Mouse (Mus musculus) c-Kit-negative CD71-positive TER-119-positive erythroid progenitor cells, embryonic 14.5 days (primary cell): ENCODE results near the gene Zfp646.
"Not testable (repeated sequence)": the region's sequence is repeated elsewhere in the genome, so short reads cannot be mapped to it uniquely, and the experiment has no call there.

Experiments used
- DNase-seq: peaks from one replicate; pipeline ENCODE4 v3.0.0-alpha.2; 2013; ENCODE audit warnings: low read depth, low spot score

Gene Zfp646

DNA sequence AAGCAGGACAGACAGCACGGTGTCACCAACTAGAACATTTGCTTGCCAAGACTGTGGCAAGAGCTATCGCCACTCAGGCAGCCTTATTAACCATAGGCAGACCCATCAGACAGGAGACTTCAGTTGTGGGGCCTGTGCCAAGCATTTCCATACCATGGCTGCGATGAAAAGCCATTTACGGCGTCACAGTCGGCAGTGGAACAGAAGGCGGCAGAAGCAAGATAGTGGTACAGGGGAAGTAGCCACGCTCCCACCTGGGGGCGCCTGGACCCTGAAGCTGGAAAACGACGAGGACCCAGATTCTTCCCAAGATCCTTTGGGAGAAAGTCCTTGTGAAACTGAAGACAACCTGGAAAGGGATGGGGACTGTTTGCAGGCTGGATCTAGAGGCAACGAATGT lies 4.4 kb downstream of the Zfp646 start:
- no peak for DNase-seq

DNA sequence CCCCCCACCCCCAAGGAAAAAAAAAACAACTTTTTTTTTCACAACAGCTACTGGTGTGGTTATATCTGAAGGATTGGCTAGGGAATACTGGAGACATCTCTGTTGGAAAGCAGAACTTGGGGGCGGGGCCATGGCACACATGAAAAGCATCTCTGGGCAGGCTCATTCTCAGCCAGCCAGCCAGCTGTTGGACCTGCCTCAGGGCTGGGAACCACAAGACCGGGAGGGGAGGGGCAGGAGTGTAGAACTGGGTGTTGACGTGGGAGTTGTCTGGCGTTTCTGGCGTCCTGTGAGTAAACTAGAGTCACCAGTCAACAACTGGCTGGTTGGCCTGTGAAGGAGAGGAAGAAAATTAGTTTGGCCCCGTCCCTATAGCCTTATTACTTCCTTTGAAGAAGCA lies 9.9 kb downstream of the Zfp646 start:
- no peak for DNase-seq

DNA sequence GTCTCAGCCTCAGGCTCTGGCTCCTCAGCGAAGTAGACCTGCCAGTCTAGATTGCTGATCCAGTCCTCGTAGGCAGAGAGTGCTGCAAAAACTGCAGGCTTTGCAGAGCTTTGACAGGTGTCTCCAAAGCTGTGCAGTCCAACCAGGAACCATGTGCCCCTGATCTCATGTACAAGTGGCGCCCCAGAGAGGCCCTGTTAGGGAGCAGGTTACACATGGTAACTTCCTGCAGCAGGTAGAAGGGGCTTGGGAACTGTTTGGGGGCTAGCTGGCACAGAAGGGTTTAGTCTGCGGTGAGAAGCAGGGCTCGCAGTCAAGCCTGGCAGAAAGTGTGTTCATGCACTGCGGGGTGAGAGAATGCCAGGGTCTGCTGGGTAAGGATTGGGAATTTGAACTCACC lies 10.5 kb downstream of the Zfp646 start:
- DNase-seq, result no peak

DNA sequence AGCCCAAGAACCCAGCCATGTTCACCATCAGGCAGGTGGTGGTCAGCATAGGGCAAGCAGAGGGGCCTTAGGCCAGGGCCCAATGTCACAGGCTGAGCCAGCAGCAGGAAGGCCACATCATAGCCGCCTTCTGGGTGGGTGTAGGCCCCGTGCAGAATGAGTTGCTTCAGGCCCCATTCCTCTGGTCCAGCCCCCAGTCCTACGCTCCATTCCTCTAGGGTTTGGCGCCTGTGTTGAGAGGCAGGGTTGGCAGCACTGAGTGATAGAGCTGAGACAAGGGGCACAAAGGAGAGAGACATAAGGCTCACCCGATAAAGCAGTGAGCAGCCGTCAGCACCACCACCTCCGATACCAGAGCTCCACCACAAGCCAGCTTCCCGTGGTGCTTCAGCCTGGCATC lies 11.2 kb downstream of the Zfp646 start:
- no peak for DNase-seq

DNA sequence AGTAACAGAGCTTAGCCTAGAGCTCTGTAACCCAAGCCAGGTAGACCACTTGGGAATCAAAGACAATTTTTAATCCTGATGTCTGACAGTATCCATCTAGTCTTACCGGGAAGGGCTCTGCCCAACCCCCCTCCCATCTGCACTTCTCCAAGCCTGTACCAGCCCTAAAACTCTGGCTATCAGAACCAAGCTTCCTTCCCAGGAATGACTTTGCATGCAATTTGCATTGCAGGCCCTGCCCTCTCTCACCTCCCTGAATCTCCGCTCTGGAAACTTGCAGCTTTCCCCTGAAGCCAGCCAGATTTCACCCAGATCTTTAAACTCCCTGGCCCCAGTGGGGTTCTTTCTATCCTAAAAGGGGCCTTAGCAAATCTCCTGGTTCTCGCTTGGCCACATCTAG lies 11.8 kb downstream of the Zfp646 start:
- no peak for DNase-seq

DNA sequence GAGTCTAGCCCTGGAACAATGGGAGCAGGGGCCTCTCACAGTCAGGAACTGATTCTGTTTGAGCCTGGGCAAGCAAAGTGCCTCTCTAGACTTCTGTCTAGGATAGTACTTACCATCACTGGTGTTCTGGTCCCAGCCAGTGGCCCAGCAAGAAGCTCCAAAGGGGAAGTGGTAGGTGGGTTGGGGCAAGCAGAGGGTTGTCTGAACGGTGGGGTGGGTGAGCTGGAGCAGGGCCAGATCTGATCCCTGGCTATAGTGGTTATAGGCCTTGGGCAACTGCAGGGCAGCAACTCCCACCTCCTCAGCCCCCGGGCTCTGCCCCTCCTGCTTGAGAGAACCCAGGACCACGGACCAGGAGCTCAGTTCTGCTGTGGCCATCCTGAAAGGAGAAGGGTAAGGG lies 12.8 kb downstream of the Zfp646 start:
- DNase-seq, result no peak

DNA sequence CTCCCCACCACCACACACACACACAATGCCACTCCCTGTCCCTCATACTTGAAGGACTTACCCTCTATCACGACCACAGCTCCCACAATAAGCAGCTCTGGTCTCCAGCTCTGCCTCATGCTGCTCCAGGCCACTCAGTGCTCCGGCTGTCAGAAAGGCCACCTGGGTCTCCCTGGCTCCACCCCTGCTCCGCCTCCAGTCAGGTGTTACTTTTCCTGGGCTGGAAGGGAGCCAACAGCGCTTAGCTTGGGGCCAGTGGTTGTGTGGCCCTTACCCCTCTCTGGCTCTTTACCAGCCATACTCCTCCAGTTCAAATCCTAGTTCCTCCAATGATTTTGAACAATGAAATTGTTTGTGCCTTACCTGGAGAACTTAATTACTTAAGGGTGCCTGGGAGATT lies 14.8 kb downstream of the Zfp646 start, which contains the start of gene Prss53:
TSS of gene Prss53 (minus strand) at position 173 of the 400 bp plus-strand sequence.
- DNase-seq, result no peak

DNA sequence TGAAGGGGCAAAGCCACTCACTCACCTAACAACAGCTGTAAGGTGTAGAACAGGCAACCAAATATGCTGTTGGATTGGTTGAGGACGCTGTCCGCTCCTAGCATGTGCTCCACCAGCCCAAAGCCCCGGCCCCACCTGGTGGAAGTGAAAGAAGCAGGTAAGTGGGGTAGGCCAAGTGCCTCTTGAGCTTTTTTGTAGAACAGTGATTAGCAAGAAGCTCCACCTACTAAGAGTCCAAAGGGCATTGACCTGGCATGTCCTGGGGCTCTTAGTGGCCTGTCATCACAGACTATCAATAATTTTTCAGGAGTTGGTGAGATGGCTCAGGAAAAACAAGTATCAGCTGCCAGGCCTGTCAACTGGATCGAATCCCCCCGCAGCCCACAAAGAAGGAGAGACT lies 18.5 kb downstream of the Zfp646 start:
- DNase-seq, result no peak

DNA sequence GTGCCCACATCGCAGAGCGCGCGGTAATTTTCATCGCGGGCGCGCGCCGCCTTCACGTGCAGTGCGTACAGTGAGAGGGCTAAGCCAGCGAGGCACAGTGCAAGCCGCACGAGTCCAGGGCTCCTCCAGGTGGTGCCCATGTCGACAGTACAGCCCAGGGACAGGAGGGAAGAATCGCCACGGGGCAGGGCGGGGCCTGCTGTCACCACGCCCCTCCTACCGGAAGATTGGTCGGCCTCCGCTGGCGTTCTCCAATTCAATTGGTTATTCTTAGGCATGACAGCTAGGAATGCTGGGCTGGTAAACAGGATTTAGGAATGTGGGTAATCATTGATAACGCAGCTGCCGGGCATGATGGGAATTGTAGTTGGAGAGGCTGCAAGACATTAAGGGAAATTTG lies 19.4 kb downstream of the Zfp646 start, which contains the start of the genes Gm21974 and Vkorc1:
TSS of gene Gm21974 (minus strand) at position 13 of the 400 bp plus-strand sequence.
TSS of gene Vkorc1 (minus strand) at position 176 of the 400 bp plus-strand sequence.
- DNase-seq, result peak; percentile 85

DNA sequence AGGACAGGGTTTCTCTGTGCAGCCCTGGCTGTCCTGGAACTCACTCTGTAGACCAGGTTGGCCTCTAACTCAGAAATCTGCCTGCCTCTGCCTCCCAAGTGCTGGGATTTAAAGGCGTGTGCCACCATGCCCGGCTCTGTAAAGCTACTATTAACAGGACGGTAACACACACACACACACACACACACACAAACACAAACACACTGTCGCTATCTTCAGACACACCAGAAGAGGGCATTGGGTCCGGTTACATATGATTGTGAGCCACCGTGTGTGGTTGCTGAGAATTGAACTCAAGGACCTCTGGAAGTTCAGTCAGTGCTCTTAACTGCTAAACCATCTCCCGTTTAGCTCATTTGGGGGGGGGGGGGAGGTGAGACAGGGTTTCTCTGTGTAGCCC lies 19.9 kb downstream of the Zfp646 start:
- DNase-seq, result not testable (repeated sequence)

DNA sequence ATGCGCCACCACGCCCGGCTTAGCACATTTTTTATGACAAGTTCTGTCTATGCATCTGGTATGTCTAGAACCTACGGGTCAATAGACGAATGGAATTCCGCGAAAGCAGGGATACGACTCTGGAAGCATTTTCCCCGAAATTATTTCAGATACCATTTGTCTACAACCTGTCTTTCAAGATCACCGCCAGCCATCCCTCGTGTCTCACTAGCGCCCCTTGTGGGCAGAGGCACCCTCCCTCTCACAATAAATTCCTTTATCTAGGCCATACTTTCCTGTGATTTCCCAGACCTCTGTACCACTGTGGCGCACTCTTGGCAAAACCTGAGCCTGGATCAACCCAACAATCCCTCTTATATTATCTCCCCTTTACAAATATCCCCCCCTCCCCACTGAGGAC lies 20.4 kb downstream of the Zfp646 start:
- DNase-seq, result peak; percentile 58

DNA sequence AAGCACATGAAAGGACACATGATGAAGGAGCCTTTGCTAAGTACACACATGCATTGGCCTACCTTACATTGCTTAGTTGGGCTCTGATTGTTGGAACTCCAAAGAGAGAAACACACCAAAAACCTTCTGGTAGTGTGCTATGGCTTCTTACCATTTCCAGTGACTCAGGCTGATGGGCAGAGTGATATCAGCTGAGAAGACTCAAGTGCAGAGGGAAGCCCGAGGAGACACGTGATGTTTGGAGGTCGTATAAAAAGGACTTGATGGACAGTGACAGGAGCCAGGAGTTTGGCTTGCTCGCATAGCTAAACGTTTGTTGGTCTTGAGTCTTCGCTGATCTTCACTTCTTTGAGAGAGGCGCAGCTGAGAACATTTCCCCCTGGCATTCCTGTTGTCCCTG lies 21.5 kb downstream of the Zfp646 start:
- DNase-seq, result no peak

DNA sequence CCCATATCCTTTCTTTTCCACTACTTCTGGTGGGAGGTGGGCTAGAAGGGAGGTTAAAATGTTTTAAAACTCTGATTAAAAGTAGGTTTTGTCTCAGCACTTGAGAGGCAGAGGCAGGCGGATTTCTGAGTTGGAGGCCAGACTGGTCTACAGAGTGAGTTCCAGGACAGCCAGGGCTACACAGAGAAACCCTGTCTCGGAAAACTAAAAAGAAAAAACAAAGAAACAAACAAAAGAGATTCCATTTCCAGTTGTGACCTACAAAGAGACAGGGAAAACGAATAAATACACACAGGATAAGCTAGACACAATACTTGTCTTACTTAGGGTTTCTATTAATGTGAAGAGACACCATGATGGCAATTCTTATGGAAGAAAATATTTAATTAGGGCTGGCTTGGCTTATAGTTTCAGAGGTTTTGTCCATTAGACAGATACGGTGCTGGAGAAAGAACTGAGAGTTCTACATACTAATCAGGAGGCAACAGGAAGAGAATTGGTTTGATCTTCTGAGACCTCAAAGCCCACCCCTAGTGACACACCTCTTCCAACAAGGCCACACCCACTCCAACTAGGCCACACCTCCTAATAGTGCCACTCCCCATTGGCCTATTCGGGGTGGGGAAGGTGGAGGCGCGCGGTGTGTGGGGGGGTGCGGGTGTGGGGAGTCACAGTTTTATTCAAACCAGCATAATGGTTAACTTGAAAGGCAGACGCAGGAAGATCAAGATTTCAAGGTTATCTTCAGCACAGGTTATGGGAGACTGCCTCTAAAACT lies 22.3 kb downstream of the Zfp646 start:
- no peak for DNase-seq

DNA sequence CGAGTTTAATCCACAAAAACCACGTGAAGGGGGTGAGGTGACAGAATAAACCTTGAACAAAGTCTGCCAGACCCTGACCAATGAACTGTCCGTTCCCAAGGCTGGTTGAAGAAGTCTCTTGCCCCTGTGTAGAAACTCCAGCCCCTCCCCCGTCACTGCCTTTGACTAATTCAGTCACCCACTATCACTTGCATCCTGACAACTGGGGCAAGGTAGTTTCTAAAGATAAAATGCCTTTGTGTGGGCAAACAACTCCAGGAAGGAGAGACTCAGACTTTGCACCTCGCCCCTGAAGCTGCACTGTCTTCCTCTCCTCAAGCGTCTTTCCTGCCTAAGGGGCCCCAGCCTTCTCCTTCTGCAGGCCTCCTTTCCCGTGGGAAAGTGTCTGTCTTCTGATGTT lies 24.0 kb downstream of the Zfp646 start:
- no peak for DNase-seq

DNA sequence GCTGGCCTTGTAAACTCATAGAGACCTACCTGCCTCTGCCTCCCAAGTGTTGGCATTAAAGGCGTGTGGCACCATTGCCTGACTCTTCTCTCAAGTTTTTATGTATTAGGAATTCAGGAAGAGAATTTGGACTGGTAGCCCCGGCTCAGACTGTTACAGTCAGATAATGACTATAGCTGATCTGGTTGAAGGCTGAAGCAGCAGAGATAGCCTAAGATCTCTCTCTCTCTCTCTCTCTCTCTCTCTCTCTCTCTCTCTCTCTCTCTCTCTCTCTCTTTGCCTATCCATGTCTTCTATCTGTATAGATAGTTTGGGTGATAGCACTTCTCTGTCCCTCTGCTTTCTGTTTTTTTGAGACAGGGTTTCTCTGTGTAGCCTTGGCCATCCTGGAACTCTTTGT lies 25.8 kb downstream of the Zfp646 start:
- DNase-seq, result no peak

DNA sequence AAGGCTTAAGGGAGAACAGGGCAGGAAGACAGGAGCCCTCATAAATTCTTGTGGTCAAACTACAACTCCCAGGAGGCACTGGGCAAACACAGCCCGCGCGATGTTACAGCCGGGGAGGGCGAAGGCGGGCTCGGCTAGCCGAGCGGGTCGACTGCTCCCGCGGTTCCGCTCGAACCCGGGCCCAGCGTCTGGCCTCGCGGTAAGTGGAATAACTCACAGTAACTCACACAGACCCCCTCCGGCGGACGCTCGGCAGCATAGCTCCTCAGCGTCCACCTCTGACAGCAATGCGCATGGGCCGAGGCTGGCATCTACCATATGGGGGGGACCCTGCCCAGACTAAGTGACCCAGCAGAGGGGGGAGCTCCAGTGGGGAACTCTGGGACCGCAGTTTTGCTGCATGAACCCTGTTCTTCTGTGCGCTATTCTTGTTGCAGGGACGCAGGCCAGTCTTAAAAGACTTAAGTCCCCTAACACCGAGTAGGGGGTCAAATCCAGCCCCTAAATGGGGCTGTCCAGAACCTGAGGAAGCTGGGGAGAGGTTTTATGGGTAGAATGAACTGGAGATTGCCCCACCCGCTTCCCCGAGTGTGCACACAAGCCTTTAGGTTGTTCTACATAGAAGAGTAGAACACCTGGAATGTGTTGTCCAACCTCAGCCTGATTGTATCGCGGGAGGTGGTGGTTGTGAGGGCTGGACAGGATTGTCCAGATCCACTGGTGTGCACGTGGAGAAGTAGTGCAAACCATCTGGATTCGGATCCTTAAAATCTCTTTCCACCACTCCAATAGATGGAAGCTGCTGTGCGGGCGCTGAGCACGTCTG lies 28.2 kb downstream of the Zfp646 start, which contains the start of gene Bckdk:
TSS of gene Bckdk (plus strand) at position 112 of the 826 bp plus-strand sequence.
- peak; percentile 44 for DNase-seq

DNA sequence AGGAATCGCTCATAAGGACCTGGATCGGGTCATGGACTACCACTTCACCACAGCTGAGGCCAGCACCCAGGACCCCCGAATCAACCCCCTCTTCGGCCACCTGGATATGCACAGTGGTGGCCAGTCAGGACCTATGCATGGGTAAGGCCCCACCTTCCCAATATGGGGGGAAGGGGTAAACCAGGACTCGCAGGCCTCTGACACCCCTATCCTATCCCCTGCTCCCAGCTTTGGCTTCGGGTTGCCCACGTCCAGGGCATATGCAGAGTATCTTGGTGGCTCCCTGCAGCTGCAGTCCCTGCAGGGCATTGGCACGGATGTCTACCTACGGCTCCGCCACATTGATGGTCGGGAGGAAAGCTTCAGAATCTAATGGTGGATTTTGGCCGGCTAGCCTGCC lies 31.9 kb downstream of the Zfp646 start:
- DNase-seq, result no peak

DNA sequence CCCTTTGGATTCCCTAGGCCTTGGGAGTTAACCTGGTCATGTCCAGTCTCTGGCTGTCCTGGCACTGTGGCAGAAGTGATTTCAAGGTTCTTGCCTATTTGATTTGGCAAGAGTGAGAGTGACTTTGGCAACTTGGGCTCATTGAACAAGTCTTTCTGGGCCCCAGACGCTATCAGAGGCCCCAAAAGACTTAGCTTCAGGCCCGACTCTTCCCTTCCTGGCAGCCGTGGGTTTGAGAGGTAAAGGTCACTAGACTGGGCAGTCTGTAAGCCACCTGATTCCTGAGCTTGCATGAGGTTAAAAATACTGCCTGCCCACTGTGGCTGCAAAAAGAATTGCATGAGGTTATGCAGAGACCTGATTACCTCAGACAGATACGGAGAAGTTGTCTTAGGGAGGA lies 32.6 kb downstream of the Zfp646 start:
- no peak for DNase-seq

DNA sequence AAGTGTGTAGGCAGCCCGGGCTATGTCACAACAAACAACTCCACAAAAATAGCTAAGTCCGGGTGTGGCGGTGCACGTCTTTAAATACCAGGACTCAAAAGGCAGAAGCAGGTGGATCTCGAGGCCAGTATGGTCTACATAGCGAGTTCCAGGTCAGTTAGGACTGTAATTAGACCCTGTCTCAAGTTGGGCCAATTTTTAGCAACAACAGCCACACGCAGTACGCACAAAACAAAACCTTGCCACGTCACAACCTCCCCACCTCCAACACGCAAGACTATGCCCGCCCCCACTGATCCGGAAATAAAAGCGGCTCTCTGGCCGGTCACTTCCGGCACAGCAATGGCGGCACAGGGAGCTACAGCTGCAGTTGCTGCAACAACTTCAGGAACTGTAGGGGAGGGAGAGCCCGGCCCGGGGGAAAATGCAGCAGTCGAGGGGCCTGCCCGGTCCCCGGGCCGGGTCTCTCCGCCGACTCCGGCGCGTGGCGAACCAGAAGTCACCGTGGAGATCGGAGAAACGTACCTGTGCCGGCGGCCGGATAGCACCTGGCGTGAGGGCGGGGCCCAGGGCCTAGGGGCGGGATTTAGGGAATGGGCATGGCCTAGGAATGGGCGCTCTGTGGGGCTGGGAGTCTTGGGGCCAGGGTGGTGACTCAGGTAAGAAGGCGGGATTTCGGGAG lies 36.3 kb downstream of the Zfp646 start, which contains the start of gene Kat8:
TSS of gene Kat8 (plus strand) at position 327 of the 682 bp plus-strand sequence.
- peak; percentile 86 for DNase-seq

DNA sequence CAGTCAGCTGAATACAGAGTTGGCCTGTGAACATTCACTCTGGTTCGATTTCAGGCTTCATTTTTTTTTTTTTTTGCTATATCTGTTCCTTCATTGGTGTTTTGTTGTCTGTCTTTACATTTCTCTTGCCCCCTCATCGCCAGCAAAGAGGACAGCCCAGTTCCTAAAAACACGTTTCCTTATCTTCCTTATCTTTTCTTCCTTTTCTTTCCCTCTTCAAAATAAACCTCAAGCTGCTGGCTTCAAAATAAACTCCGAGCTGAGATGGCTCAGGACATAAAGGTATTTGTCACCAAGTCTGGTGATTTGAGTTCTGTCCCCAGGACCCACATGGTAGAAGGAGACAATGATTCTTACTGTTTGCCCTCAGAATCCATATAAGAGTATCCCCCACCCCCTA lies 36.9 kb downstream of the Zfp646 start:
- no peak for DNase-seq

DNA sequence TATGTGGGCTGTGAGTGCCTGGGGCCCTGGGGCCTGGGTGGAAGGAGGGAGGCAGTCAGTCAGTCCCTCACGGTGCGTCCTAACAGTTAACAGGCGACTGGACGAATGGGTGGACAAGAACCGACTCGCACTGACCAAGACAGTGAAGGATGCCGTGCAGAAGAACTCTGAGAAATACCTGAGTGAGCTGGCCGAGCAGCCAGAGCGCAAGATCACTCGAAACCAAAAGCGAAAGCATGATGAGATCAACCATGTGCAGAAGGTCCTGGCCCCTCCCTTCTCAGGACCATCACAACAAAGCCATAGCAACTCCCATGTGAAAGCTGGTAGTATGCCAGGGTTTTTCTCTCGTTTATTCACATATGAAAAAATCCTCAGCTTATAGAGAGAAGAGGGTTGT lies 39.3 kb downstream of the Zfp646 start:
- no peak for DNase-seq

DNA sequence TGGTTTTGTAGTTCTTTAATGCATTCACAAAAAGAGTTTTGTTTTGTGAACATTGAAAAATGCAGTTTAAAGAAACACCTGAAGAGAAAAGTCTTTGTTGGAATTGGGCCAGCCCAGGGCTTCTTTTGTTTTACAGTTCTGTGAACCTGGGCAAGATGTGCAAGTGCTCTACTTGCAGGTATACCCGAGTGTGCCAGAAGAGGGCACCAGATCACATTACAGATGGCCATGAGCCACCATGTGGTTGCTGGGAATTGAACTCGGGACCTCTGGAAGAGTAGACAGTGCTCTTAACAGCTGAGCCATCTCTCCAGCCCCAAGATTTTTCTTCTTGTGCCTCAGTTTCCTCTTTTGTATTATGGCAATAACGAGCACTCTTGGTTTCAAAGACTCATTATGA lies 42.2 kb downstream of the Zfp646 start:
- DNase-seq, result no peak
